Comparison of ENCODE assay signal across 9 mouse cellular contexts in the genomic region with DNA sequence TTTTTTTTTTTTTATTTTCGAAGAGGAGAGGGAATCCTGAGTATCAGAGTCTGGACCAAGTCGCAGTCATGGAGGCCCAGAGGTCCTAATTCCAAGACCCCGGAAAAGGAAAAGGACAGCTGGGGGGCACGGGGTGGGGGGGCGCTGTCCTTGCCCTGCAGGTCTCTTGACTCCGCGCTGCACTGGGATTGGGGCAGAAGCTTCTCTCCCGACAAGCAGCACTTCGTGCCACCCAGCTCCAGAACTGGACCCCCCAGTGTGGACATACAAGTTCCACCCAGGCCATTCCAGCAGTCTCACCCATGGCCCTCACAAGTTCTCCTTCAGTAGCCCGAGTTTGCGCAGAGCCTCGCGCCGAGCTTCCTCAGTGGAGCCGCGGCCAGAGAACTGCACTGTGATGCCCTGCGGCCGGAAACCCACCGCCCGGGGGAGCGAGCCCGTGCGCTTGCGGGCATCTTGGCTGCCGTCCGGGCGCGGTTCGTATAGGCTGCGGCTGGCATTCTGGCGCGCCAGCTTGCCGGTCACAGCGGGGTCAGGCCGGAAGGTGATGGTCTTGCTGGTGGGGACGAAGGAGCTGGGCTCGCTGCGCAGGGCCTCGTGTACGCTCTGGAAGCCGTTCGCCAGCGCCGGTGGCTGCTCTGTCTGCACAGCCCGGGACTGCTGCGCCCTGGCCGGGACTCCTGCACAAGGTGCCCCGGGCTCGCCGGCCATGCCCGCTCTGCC. TPM values are rescaled to one million over a fixed set of nuclear protein-coding genes. Genes with fewer than 3 reads are reported as not detected.
DNase-seq lines count a peak whose midpoint lies in the region; ATAC-seq and TF ChIP-seq lines count a peak whose summit lies in the region.
"Had no signal": no experiment of that assay in that cellular context is flagged by ENCODE, and none has a peak within 500 bp of the region (broad histone marks: within the 10 kb centered on the region; RNA-seq: fewer than 3 reads in every experiment).

No protein-coding gene starts in this region.

- H3K4me2 ChIP-seq in liver, embryonic 15.5 days, result peak overlapping the region; percentile 51

- peaks cover 55% of the 10 kb centered on the region for H3K27me3 ChIP-seq in liver, embryonic 15.5 days
- no peaks in the 10 kb centered on the region for H3K27me3 ChIP-seq in small intestine, adult 2 months (ENCODE audit: control insufficient read depth, insufficient read depth, low read length)

- no peak for ATAC-seq in liver, embryonic 15.5 days (ENCODE audit: insufficient read depth)

- H3K4me1 ChIP-seq in liver, embryonic 15.5 days (replicated peaks), result peaks cover 4% of the 10 kb centered on the region; the same call in 1 of the 2 replicates
- H3K4me1 ChIP-seq in small intestine, adult 2 months (ENCODE audit: control insufficient read depth, insufficient read depth, insufficient read length, low read length), result peaks cover 12% of the 10 kb centered on the region

- no peak overlapping the region for H3K27ac ChIP-seq in liver, embryonic 15.5 days (replicated peaks)
- no peak overlapping the region for H3K27ac ChIP-seq in small intestine, adult 2 months (ENCODE audit: insufficient read depth, low read depth, low read length)

- H3K9ac ChIP-seq in liver, embryonic 15.5 days, result no peak overlapping the region

- no peak for TF ChIP-seq POLR2A in small intestine, adult 2 months (IDR thresholded peaks at IDR 0.05; ENCODE audit: low read depth, low read length)

- no peak for TF ChIP-seq CTCF in small intestine, adult 2 months (IDR thresholded peaks at IDR 0.05; ENCODE audit: extremely low read depth, insufficient read length, insufficient replicate concordance, low read depth, low read length)

- H3K9me3 ChIP-seq in liver, embryonic 15.5 days (replicated peaks), result no peaks in the 10 kb centered on the region

- peak overlapping the region; percentile 15; the same call in 1 of the 2 replicates for H3K4me3 ChIP-seq in liver, embryonic 15.5 days (replicated peaks)
- peak overlapping the region; percentile 23 for H3K4me3 ChIP-seq in small intestine, adult 2 months (ENCODE audit: low read depth, low read length)
- H3K4me3 ChIP-seq: erythroblast, embryonic 14.5 days had no signal

- H3K36me3 ChIP-seq in liver, embryonic 15.5 days (replicated peaks), result no peaks in the 10 kb centered on the region
- peaks cover 11% of the 10 kb centered on the region for H3K36me3 ChIP-seq in small intestine, adult 2 months (ENCODE audit: control insufficient read depth, insufficient read depth, low read length)

- intact Hi-C loops in heart, postnatal 10 days (cut with DNase I), result no loop called here

- peak; percentile 28 for DNase-seq in adrenal gland, adult 2 months
- no peak for DNase-seq in adrenal gland, adult 18-20 months (ENCODE audit: low spot score in 2 of 2)
- peak; percentile 27 to 48 for DNase-seq in right cerebral cortex, postnatal 10 days (ENCODE audit: low spot score in 2 of 2)
- no peak for DNase-seq in right cerebral cortex, postnatal 36 days (ENCODE audit: low spot score in 2 of 2)
- peak; percentile 41 to 52 for DNase-seq in heart, postnatal 10 days
- DNase-seq in left cerebral cortex, adult 18-20 months (ENCODE audit: low spot score in 2 of 2), result no peak

- 4% methylated on average over 51 of the region's 51 CpGs for WGBS in liver, embryonic 15.5 days (ENCODE audit: insufficient replicate concordance)
- 67% methylated on average over 51 of the region's 51 CpGs for WGBS in small intestine, adult 2 months

RNA-seq across cellular contexts. Expression of gene Proser2, which starts 29.8 kb away (rescaled TPM):
- 10 to 100 TPM in 1 of 2 experiments, 1 to 10 TPM in 1; 8.7 to 18.7 TPM for total RNA-seq in adrenal gland, adult 2 months (2021)
- 12.1 and 15.6 TPM in 2 replicates for polyA plus RNA-seq in adrenal gland, adult 2 months (2012; rRNA removed)
- 10 to 100 TPM; 14.0 to 21.6 TPM for total RNA-seq in adrenal gland, adult 18-20 months (2021)
- total RNA-seq in heart, postnatal 10 days (2021), result 10 to 100 TPM; 10.7 to 37.7 TPM
- polyA plus RNA-seq in liver, embryonic 15.5 days (2015; fragmentation: Nextera tagmentation; extraction: Ambion mirVana), result 6.4 and 7.9 TPM in 2 replicates
- 9.3 and 11.8 TPM in 2 replicates for polyA plus RNA-seq in small intestine, adult 2 months (2012; rRNA removed)
- 1 to 10 TPM; 2.4 to 3.3 TPM for total RNA-seq in left cerebral cortex, adult 18-20 months (2021)

Comparison
In these comparisons a context has a peak if more than half of its experiments do, and no peak if none do; other contexts are left out.
1. DNase-seq: peak in adrenal gland, adult 2 months (single experiment), right cerebral cortex, postnatal 10 days (2 of 2) and heart, postnatal 10 days (2 of 2); none in adrenal gland, adult 18-20 months (0 of 2), right cerebral cortex, postnatal 36 days (0 of 2) and left cerebral cortex, adult 18-20 months (0 of 2).